Mouse (Mus musculus) thymus, adult 18-20 months (tissue): ENCODE results near the gene Tpk1.
"Not testable (repeated sequence)": the region's sequence is repeated elsewhere in the genome, so short reads cannot be mapped to it uniquely, and the experiment has no call there.

ENCODE experiments used
- DNase-seq, 2 experiments: peaks; one replicate each; pipeline ENCODE4 v3.0.0; 2022; ENCODE audit warnings: mixed read lengths in 2 of 2

Gene Tpk1

GRCm38 (mm10) chr6:43638865-43639264 lies 27.2 kb downstream of the Tpk1 start:
- no peak for DNase-seq

- DNase-seq, result no peak
Measured at GRCm38 (mm10) chr6:43638119-43638518, 28.0 kb downstream of the Tpk1 start.

DNA sequence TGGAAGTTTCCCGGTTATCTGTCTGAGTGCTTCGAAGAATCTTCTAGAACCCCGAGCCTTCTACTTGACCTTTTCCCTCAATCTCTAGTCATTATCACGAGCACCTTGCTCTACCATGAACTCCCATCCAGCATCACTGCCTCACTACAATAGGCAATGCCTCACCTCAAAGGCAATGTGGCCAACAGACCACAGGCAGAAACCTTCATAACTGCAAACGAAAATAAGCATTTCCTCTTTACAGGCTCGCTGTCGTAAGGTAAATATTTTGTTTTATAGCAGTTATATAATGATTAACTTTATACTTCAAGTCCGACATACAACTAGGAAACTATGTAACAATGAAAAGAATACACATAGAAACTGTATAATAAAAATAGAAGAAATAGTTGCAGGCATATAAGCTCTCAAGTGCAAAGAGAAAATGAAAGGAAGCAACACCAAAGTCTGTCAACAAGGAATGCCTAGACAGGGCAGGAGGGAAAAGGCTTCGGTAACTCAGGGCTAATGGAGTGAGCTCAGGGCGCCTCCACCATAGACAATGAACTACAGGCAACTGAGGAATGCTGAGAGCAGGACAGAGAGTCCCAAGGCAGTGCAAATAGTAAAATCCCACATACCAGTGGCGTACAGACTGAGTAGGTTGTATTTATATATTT lies 29.0 kb downstream of the Tpk1 start:
- no peak for DNase-seq

DNA sequence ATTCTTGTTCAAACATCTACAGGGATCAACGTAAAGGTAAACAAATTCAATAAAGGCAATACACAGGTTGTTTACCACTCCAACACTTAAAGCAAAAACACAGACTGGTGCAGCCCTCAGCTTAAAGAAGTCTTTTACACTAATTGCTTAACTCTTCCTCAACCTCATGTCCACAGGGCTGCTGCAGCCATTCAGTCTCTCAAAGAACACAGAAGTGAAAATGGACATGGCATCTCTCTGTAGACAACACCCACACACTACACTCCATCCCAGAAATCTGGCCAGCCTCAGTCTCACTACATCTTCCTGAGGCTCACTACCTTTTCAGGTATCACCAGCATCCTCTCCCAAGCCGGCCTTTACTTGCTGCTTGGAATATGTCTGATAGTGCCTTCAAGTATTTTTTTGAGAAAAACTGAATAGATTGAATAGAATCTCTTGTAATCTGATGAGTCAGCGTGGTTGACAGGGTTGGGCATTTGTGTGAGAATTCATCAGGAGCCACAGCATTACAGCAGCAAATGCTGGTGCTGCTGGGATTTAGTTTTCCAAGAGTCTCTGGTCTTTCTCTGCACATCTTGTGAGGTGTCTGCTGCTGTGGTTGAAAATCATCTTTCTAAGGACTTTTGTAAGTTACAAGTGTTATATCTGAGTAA lies 32.6 kb downstream of the Tpk1 start:
- DNase-seq, result no peak

DNA sequence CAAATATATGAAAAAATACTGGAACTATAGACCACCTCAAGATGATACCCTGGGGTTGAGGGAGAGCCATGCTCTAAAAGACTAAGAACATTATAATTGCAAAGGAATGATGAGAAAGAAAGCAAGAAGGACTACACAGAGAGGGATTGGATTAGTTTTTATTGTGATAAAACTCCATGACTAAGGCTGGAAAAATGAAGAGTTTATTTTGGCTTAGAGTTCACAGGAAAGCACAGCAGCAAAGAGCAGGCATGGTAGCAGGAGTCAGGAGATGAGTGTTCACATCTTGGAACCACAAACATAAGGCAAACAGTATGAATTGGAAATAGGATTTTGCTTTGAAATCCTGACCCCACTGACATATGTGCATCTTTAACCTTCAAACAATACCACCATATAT lies 33.2 kb downstream of the Tpk1 start:
- DNase-seq, result no peak

- DNase-seq, result not testable (repeated sequence)
Measured at GRCm38 (mm10) chr6:43623448-43623847, 42.6 kb downstream of the Tpk1 start.

DNA sequence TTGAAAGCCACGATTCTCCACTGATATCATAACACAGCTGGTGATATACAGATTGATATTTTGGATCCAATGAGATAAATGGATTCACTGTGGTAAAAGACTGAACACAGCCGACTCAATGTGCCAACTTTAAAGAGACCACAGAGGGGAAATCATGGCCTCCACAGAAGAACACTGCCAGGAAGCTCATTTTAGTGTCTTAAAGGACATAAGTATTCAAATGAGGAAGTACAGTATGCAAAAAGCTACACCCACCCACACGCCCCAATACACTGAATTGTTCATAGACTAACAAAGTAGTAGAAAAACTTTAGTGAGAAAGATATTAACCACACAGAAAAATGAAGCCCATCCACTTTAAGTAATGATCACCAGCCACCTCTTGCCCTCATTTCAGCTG lies 46.8 kb downstream of the Tpk1 start:
- no peak for DNase-seq

DNA sequence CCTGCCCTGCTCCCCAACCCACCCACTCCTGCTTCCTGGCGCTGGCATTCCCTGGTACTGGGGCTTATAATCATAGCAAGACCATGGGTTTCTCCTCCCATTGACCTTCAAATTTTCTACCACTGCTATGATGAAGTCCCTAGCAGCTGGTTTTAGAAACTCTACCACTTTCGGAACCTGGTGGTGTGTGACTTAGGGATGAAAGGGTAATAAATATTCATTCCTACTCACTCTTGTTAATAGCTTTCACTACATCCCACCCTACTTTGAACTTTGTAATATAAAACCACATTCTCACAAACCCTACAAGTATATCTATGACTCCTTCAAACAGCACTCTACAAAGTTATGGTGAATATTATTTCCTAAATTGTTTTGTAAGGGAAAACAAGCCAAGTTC lies 54.3 kb downstream of the Tpk1 start:
- DNase-seq, result no peak

- no peak for DNase-seq
Measured at GRCm38 (mm10) chr6:43590841-43591541, 75.1 kb downstream of the Tpk1 start.

DNA sequence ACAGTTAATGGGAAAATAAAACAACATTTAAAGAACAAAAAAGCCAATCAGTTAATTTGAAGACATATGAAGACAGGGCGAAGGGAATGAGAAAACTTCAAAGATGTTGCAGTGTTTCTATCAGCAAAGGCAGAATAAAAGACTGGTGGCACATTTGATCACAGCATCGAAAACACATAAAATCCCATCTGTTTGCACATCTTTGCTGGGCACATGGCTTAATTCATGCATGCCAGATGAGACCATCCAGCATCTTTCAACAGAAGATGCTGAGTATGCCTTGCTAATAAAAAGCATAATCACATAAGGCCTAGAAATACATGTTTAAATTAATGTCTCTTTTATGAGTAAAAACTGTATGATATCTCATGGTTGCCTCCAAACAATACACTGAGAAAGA lies 80.8 kb downstream of the Tpk1 start:
- no peak for DNase-seq

DNA sequence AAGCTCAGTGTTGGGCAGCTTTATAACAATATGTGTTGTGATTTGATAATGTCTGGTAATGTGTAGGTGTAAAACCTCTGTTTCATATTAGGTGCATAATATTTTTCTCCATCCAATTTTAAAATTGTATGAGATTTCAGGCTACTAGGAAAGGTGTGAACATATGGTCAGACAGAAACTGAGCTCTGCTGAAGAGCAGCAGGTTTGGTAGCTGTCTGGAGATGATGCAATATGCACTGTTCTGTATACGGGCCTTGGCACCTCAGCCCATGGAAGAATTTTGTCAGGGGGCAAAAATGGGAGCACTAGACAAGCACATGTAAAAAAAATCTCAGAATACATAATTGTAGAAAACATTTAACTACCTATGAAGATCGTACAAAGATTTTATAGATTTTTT lies 84.3 kb downstream of the Tpk1 start:
- DNase-seq, result no peak

DNA sequence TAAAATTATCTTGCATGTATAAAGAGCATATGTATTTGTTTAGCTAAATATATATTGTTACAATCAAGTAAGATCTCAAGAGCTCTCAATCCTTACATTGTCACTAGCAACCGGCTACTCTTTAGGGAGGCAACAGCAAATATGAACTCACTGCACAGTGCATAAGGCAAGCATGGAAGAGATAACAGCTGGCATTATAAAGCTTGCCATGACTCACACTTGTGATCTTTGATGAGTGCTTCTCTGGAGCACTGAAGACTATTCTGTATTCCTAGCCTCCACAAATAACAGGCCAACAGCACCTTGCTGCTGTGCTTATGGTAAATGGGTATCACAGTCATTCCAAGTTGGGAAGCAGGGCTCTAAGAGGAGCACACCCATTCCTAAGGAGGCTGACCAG lies 98.2 kb downstream of the Tpk1 start:
- DNase-seq, result no peak

DNA sequence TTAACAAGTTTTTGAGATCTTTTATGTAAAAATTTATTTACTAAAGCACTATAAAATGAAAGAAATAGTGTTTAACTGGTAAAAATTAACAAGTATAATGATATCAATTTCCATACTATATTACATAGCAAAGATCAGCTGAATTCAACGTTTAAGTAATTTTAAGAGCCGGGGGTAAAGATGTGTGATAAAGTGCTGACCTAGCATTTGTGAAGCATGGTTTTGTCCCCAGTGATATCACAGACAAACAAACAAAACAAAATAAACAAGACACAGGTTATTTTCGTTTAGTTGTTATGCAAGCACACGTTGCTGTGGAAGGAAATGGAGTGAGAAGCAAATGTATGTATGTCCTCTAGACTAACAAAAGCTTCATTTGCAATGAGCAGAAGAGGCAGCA lies 103.6 kb downstream of the Tpk1 start:
- DNase-seq, result no peak

DNA sequence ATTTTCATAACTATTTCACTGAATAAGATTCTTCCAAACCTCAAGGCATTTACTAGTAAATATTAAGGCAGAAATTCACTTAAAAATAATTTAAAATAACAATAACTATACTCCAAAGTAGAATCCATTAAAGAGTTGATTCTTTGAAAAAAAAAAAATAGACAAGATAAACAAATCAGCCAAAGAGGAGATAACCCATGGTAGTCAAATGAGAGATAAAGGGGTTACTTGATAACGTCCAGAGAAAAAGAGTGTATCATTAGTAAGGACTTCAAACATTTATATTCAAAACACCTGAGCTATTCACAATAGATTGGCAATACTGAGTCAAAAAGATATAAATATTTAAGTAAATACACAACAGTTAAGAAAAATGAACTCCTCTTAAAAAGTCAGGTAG lies 114.7 kb downstream of the Tpk1 start:
- DNase-seq, result no peak

GRCm38 (mm10) chr6:43546537-43546936 lies 119.5 kb downstream of the Tpk1 start:
- DNase-seq, result no peak

DNA sequence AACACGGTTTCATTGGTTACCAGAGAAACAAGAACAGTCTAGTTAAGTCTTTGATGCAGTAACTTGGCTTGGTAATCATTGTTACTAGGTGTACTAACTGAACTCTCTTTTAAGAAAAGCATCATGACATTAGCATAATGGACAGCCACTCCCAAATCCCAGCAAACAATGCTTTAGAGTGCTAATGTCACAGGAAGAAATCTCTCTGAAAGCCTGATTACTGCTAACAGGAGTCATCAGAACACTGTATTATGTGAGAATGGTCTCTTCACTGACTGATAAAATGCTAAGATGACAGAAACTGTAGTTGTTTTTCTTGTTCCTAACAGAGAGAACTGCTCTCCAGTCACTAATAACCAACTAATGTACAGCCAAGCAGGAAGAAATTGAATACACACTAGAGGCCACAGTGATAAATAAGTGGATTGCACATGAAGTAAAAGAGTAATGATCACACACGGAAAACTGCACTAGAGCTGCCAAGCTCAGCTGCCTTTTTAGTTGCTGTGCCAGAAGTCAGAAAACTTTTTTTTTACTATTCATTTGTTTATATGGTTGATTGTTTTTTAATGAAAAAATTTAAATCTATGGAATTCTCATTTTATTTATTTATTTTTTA lies 128.7 kb downstream of the Tpk1 start:
- DNase-seq, result no peak

DNA sequence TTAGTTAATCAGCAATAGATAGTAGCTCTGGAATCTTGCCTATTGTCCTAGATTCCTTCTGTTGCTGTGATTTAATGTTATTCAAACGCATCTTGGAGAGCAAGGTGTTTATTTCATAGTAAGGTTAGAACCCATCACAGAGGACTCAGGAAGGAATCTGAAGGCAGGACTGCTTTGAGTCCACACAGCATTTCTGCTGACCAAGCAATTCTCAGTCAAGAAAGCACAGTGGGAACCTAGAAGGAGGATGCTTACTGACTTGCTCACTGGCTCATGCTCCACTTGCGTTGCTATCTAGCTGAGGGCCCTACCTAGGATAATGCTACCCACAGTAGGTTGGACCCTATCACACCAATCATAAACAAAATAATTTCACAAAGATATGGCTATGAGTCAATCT lies 130.6 kb downstream of the Tpk1 start:
- no peak for DNase-seq

- no peak for DNase-seq
Measured at GRCm38 (mm10) chr6:43533323-43533722, 132.8 kb downstream of the Tpk1 start.

DNA sequence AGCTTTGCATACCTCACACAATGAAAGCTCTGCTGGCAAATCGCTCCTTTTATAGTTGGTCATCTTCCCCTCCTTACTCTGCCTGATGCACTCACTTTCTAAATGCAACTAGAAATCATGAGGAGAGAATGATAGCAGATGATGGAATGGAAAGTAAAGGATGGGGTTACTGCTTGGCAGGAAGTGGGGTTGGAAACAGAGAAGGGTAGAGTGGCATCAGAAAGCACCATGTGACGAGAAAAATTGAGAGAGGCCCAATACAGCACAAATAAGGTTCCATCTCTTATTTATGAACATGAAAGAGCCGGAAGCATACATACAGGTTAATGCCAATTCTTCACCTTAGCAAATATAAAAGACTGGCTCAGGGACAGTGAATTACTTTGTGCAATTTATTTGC lies 133.3 kb downstream of the Tpk1 start:
- DNase-seq, result no peak

DNA sequence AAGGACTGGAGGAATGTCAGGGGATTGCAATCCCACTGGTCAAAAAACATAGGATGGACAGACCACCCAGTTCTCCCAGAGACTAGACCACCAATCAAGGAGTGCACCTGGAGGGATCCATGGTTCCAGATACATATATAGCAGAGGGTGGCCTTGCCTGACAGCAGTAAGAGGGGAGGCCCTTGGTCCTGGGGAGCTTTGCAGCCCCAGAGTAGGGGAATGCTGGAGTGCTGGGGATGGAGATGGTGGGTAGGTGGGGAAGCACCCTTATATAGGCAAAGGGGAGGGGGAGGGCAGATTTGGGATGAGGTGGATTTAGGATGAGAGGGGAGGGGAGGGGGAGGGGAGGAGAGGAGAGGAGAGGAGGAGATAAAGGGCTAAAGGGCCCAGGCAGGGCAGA lies 134.1 kb downstream of the Tpk1 start:
- DNase-seq, result no peak

DNA sequence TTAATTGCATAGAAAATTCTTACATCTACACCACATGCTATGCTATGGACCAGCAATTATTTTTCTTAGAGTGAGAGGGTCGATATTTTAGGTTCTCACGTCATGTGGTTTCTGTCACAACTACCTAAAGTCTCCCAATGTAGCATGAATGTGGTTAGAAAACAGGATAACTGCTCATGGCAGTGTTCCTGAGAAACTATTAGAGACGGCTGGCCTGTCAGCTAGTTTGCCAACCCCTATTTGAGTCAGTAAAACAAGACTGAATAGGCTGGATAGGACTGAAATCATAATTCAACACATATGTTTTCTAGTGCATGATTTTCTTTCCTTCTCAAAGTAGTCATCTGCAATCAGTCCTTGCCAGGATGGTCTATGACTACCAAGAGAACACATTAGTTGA lies 137.1 kb downstream of the Tpk1 start:
- no peak for DNase-seq

- DNase-seq, result no peak
Measured at GRCm38 (mm10) chr6:43525028-43525427, 141.1 kb downstream of the Tpk1 start.

- DNase-seq, result no peak
Measured at GRCm38 (mm10) chr6:43522046-43522445, 144.0 kb downstream of the Tpk1 start.

- no peak for DNase-seq
Measured at GRCm38 (mm10) chr6:43520218-43520617, 145.9 kb downstream of the Tpk1 start.
